Mouse (Mus musculus) heart, embryonic 16.5 days (tissue): ENCODE measurements around the gene Plxnb3. TPM values are rescaled to one million over a fixed set of nuclear protein-coding genes. Genes with fewer than 3 reads are reported as not detected.
A peak's percentile ranks its signal among the peaks of the same experiment; 100 is the strongest.
"Not testable (repeated sequence)": the region's sequence is repeated elsewhere in the genome, so short reads cannot be mapped to it uniquely, and the experiment has no call there.

Experiments used
- ATAC-seq: fragments of 200-750 bp; cut with Nextera tagmentation; replicated peaks from 2 replicates; pipeline ENCODE4 v1.8.0; 2017; ENCODE audit warnings: moderate number of reproducible peaks; ENCODE audit not compliant: insufficient read depth, low FRiP score; ENCODE audit errors: extremely low read depth
- H3K27ac ChIP-seq: fragments of 300-500 bp; sonication (generic); 2 replicates; pipeline ENCODE4 v1.5.1; 2014; ENCODE audit warnings: mild to moderate bottlenecking, low read length, control low read depth, moderate library complexity
- H3K27me3 ChIP-seq: fragments of 300-500 bp; sonication (generic); 2 replicates; pipeline ENCODE4 v1.6.1; 2014; ENCODE audit warnings: low read length, mixed read lengths; ENCODE audit not compliant: control insufficient read depth, insufficient read depth
- H3K36me3 ChIP-seq: fragments of 300-500 bp; sonication (generic); 2 replicates; pipeline ENCODE4 v1.6.1; 2014; ENCODE audit not compliant: control insufficient read depth, insufficient read depth
- H3K4me1 ChIP-seq: fragments of 300-500 bp; sonication (generic); 2 replicates; pipeline ENCODE4 v1.6.1; 2014; ENCODE audit warnings: low read length, mixed read lengths; ENCODE audit not compliant: control insufficient read depth, insufficient read depth
- H3K4me2 ChIP-seq: fragments of 300-500 bp; sonication (generic); 2 replicates; pipeline ENCODE4 v1.6.1; 2014; ENCODE audit warnings: low read depth, mild to moderate bottlenecking, control low read depth, low read length
- H3K4me3 ChIP-seq: fragments of 300-500 bp; sonication (generic); 2 replicates; pipeline ENCODE4 v1.5.1; 2014; ENCODE audit warnings: mild to moderate bottlenecking, control low read depth, low read length
- H3K9ac ChIP-seq: fragments of 300-500 bp; sonication (generic); 2 replicates; pipeline ENCODE4 v1.6.1; 2014; ENCODE audit warnings: low read length, control low read depth
- H3K9me3 ChIP-seq: fragments of 300-500 bp; sonication (generic); replicated peaks from 2 replicates; pipeline ENCODE4 v1.6.1; 2016; ENCODE audit warnings: low read length; ENCODE audit not compliant: control insufficient read depth
- WGBS: fragments of 180-500 bp; shearing (Covaris S2); extraction: QIAGEN DNeasy Blood & Tissue Kit; methylation state at CpG from one replicate; pipeline ENCODE4 v1.1.7; 2014; 5-methylcytosine and 5-hydroxymethylcytosine counted together
- polyA plus RNA-seq: library from polyadenylated mRNA; unstranded; fragments of >200 nt; fragmentation: Nextera tagmentation; extraction: Ambion mirVana; gene quantifications from 2 replicates; pipeline ENCODE4 v1.2.1, GENCODE M21; 2015

Gene Plxnb3
- polyA plus RNA-seq, 1 experiment from 2014 or later: 0.71 TPM

DNA sequence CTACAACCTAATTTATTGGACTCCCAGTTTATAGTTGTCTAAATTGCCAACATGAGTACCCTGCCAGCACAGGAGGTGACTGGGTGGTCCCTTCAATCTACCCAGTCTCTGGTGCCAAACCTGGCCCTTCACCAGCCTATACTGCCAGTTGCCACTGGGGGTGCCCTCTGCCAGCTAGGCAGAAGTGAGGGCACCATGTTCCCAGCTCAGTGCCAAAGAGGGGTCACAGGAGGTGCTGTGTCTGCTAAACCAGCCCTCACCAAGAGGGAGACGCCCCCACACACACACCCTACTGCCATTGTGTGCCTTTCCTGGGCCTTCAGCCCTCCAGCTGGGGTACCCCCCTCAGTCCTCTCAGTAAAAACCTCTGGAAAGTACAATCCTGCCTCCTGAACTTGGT is 18.7 kb upstream of the Plxnb3 start:
- Histone ChIP-seq H3K4me2 (no peak overlapping the region), H3K27me3 (no peaks in the 10 kb centered on the region), H3K4me3 (no peak overlapping the region), H3K4me1 (no peaks in the 10 kb centered on the region), H3K27ac (no peak overlapping the region), H3K36me3 (no peaks in the 10 kb centered on the region), H3K9me3 (no peaks in the 10 kb centered on the region), H3K9ac (no peak overlapping the region)
- 62% methylated on average over 1 of the region's 1 CpGs for WGBS
- no peak for ATAC-seq

DNA sequence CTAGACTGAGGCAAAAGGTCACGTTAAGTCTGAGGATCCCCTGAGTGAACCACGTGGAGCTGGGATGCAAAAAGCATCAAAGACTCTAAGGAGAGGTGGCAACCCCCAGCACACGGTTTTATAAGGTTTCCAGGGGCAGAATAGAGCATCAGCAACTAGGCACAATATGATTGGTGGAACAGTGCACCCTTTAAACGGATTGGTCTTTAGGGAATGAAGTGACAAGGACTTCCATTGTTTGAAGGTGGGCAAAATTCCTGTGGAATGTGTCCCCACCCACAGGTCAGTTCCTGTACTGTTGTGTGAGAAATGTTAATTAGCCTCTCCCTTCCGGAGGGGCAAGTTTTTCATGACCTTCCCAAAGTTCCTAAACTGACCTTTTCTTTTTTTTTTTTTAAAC is 17.7 kb upstream of the Plxnb3 start:
- H3K27me3 ChIP-seq: no peaks in the 10 kb centered on the region
- no peaks in the 10 kb centered on the region for H3K36me3 ChIP-seq
- no peaks in the 10 kb centered on the region for H3K9me3 ChIP-seq
- WGBS: 58% methylated on average over 5 of the region's 5 CpGs
- no peak overlapping the region for H3K9ac ChIP-seq
- no peak overlapping the region for H3K27ac ChIP-seq
- H3K4me3 ChIP-seq: no peak overlapping the region
- no peaks in the 10 kb centered on the region for H3K4me1 ChIP-seq
- ATAC-seq: no peak
- H3K4me2 ChIP-seq: no peak overlapping the region

DNA sequence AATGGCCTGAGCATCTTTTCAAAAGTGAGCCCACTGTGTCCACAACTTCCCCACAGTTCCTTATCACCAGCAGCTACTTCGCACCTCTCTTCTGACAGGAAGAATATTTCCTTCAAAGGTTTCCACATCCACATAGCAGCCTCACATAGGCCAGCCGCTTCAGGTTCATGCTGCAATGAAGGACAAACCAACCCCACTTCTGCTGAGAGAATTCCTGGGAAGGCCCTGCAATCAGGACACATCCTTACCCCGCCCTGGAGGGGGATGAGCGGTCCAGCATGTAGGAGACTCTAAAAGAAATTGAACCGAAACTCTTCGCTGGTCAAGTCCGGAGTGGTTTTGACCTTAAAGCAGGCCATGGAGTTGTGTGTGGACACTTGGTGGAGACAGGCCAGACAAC is 17.0 kb upstream of the Plxnb3 start:
- H3K9ac ChIP-seq: not testable (repeated sequence)
- WGBS: 92% methylated on average over 7 of the region's 7 CpGs

DNA sequence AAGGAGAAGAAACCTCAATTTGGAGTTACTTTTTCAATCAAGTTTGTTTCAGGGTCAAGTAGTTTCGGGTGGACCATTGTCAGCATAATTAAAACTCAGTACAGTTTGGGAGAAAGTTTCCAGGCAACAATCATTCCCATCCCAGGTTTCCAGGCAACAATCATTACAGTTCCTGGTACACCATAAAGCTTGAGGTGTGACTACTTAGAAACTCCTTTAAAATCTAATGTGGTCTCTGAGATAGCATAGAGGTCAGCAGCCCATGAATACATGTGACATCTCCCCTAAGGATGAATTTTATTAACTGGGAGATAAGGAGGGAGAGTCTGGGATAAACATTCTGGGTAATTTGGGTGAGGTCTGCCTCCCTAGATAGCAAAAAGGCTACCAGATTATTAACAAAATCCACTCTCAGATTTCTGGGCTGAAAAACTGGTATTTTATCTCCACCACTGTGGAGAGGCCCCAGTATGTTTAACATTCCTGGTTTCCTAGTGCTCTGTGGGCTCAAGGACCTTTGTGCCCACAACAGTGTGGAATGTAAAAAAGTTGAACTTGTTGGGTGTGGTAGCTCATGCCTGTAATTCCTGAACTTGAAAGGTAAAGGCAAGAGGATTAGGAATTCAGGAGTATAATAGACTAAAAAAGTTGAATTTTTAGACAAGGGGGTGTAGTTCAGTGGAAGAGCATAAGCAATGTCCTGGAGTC is 12.0 kb upstream of the Plxnb3 start:
- no peak for ATAC-seq
- no peak overlapping the region for H3K27ac ChIP-seq
- H3K9ac ChIP-seq: no peak overlapping the region
- no peaks in the 10 kb centered on the region for H3K27me3 ChIP-seq
- no peak overlapping the region for H3K4me2 ChIP-seq
- no peaks in the 10 kb centered on the region for H3K4me1 ChIP-seq
- H3K36me3 ChIP-seq: no peaks in the 10 kb centered on the region
- H3K4me3 ChIP-seq: no peak overlapping the region
- 46% methylated on average over 1 of the region's 1 CpGs for WGBS
- no peaks in the 10 kb centered on the region for H3K9me3 ChIP-seq

More for the DNA sequence above, 17.0 kb upstream of the Plxnb3 start:
- not testable (repeated sequence) for H3K27me3 ChIP-seq, H3K36me3 ChIP-seq, H3K4me2 ChIP-seq, H3K4me1 ChIP-seq, ATAC-seq, H3K4me3 ChIP-seq, H3K27ac ChIP-seq, H3K9me3 ChIP-seq

DNA sequence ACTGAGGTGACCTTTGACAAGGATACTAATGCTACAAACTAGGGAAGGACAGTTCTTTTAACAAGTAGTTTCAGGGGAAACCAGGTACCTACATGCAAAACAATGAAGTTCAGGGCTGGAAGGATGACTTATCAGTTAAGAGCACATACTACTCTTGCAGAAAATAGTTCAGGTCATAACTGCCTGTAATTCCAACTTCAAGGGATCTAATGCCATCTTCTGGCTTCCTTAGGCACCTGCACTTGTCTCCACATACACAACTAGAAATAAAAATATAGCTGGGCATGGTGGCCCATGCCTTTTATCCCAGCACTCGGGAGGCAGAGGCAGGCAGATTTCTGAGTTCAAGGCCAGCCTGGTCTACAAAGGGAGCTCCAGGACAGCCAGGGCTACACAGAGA is 7.9 kb upstream of the Plxnb3 start:
- Histone ChIP-seq H3K4me2 (no peak overlapping the region), H3K36me3 (no peaks in the 10 kb centered on the region), H3K9me3 (no peaks in the 10 kb centered on the region), H3K27me3 (no peaks in the 10 kb centered on the region), H3K4me1 (no peaks in the 10 kb centered on the region), H3K9ac (no peak overlapping the region), H3K4me3 (no peak overlapping the region), H3K27ac (no peak overlapping the region)
- 76% methylated on average over 1 of the region's 1 CpGs for WGBS
- no peak for ATAC-seq

DNA sequence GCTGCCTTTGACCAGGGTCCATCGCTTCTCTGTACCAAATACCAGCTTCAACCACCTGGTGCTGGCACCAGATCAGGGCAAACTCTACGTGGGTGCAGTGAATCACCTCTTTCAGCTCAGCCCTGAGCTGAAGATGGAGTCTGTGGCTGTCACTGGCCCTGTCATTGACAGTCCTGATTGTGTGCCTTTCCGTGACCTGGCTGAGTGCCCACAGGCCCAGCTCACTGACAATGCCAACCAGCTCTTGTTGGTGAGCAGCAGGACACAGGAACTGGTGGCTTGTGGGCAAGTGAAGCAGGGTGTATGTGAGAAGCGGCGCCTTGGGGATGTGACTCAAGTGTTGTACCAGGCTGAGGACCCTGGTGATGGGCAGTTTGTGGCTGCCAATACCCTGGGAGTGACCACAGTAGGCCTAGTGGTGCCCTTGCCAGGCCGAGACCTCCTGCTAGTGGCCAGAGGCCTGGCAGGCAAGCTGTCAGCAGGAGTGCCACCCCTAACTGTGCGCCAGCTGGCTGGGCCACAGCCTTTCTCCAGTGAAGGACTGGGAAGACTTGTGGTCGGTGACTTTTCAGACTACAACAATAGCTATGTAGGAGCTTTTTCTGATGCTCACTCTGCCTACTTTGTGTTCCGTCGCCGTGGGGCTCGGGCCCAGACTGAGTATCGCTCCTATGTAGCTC is 1.9 kb downstream of the Plxnb3 start:
- no peak overlapping the region for H3K9ac ChIP-seq
- H3K4me1 ChIP-seq: 0 out of 2 replicates have a peak, but pooled peaks cover 4% of the 10 kb centered on the region
- no peak overlapping the region for H3K27ac ChIP-seq
- no peak overlapping the region for H3K4me2 ChIP-seq
- no peak for ATAC-seq
- 78% methylated on average over 13 of the region's 13 CpGs for WGBS
- no peak overlapping the region for H3K4me3 ChIP-seq
- H3K27me3 ChIP-seq: no peaks in the 10 kb centered on the region
- no peaks in the 10 kb centered on the region for H3K36me3 ChIP-seq
- no peaks in the 10 kb centered on the region for H3K9me3 ChIP-seq

DNA sequence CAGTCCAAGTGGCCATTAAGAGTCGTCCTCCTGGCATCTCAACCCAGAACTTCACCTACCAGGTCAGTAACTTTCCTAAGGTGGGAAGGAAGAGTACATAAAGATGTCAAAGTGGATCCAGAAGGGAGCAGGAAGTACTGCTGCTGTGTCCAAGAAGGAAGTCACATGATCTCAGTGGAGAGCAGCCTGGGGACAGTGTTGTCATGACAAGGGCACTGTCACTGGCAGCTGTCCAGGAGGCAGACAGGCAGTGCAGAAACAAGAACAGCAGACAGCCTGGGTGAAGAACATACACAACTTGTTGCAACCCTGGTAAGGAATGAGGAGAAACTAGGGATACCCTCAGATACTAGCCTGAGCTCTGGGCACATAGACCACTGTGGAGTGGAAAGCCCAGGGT is 8.4 kb downstream of the Plxnb3 start:
- no peaks in the 10 kb centered on the region for H3K27me3 ChIP-seq
- WGBS: 33% methylated on average over 1 of the region's 1 CpGs
- no peak overlapping the region for H3K9ac ChIP-seq
- H3K4me3 ChIP-seq: no peak overlapping the region
- peaks cover 3% of the 10 kb centered on the region; the same call in 1 of the 2 replicates for H3K4me1 ChIP-seq
- no peaks in the 10 kb centered on the region for H3K9me3 ChIP-seq
- H3K36me3 ChIP-seq: no peaks in the 10 kb centered on the region
- H3K4me2 ChIP-seq: no peak overlapping the region
- peak; percentile 73 for ATAC-seq
- peak overlapping the region; percentile 27; the same call in 1 of the 2 replicates for H3K27ac ChIP-seq

DNA sequence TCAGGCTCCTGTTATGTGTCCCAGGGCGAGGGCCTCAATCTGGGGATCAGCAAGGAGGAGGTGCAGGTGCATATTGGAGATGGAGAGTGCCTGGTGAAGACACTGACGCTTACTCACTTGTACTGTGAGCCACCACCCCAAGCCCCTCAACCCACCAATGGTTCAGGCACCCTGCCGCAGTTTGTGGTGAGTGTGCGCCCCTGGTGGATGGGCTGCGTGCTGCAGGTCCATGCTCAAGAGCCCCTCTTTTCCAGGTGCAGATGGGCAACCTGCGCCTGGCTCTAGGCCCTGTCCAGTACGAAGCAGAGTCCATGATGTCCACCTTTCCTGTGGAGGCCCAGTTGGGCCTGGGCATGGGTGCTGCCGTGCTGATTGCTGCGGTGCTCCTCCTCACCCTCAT is 10.4 kb downstream of the Plxnb3 start:
- no peak overlapping the region for H3K9ac ChIP-seq
- H3K4me2 ChIP-seq: no peak overlapping the region
- no peaks in the 10 kb centered on the region for H3K9me3 ChIP-seq
- no peak overlapping the region for H3K4me3 ChIP-seq
- H3K36me3 ChIP-seq: no peaks in the 10 kb centered on the region
- H3K27ac ChIP-seq: no peak overlapping the region
- no peak for ATAC-seq
- peaks cover 3% of the 10 kb centered on the region; the same call in 1 of the 2 replicates for H3K4me1 ChIP-seq
- H3K27me3 ChIP-seq: no peaks in the 10 kb centered on the region
- 66% methylated on average over 9 of the region's 9 CpGs for WGBS

DNA sequence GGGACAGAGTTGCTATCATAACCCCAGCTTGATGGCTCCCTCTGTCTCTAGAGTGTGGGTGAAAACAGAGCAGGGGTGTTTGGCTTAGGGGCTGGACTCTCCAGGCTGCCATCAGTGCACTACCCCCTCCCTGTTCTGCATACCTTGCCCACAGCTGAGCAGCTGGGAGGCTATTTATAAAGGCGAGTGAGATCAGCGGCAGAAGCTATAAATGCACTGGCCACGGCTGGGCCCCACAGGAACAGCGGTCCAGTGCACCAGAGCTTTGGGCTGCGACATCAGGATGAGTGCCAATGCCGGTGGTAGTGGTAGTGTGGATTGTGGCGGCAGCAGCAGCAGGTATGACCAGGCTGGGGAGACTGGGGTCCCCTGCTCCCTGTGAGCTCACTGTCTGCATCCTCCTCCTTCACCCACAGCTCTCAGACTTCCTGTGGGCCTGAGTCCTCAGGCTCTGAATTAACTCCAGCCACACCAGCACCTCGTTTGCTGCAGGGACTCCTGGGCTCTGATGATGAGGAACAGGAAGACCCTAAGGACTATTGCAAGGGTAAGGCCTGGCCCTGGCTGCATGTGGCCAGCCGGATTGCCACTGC is 17.4 kb downstream of the Plxnb3 start, which contains the start of gene Srpk3:
Srpk3 (plus strand) TSS at position 238 of the 593 bp plus-strand sequence.
- peak within 1 kb of the TSS; percentile 68 for H3K9ac ChIP-seq
- WGBS: 29% methylated on average over 9 of the region's 9 CpGs
- H3K27ac ChIP-seq: peak within 1 kb of the TSS; percentile 92
- no peaks in the 10 kb centered on the region for H3K36me3 ChIP-seq
- peaks cover 6% of the 10 kb centered on the region; the same call in 1 of the 2 replicates for H3K4me1 ChIP-seq
- H3K4me2 ChIP-seq: peak within 1 kb of the TSS; percentile 66
- H3K27me3 ChIP-seq: no peaks in the 10 kb centered on the region
- H3K9me3 ChIP-seq: no peaks in the 10 kb centered on the region
- peak; percentile 85 for ATAC-seq
- H3K4me3 ChIP-seq: peak within 1 kb of the TSS; percentile 48
